Mouse (Mus musculus) lung, postnatal 0 days (tissue): Measurements from ENCODE around the gene Fam89a. TPM values are rescaled to one million over a fixed set of nuclear protein-coding genes. Genes with fewer than 3 reads are reported as not detected.
A peak's percentile ranks its signal among the peaks of the same experiment; 100 is the strongest.

ENCODE experiments used
- ATAC-seq: fragments of 200-750 bp; cut with Nextera tagmentation; 2 replicates; pipeline ENCODE4 v1.8.0; 2017; ENCODE audit warnings: moderate library complexity
- DNase-seq: peaks from one replicate; pipeline ENCODE4 v3.0.0-alpha.2; 2016; ENCODE audit warnings: low spot score
- H3K27ac ChIP-seq: fragments of 300-500 bp; sonication (generic); 2 replicates; pipeline ENCODE4 v1.5.1; 2014; ENCODE audit warnings: antibody characterized with exemption, mild to moderate bottlenecking, low read length, mixed read lengths
- H3K27me3 ChIP-seq: fragments of 300-500 bp; sonication (generic); replicated peaks from 2 replicates; pipeline ENCODE4 v1.6.1; 2014; ENCODE audit warnings: low read length, mixed read lengths; ENCODE audit not compliant: insufficient read depth
- H3K36me3 ChIP-seq: fragments of 300-500 bp; sonication (generic); 2 replicates; pipeline ENCODE4 v1.6.1; 2014; ENCODE audit warnings: low read length, mixed read lengths; ENCODE audit not compliant: insufficient read depth
- H3K4me1 ChIP-seq: fragments of 300-500 bp; sonication (generic); 2 replicates; pipeline ENCODE4 v1.6.1; 2014; ENCODE audit warnings: antibody characterized with exemption, low read depth, low read length, mixed read lengths; ENCODE audit not compliant: insufficient read depth
- H3K4me2 ChIP-seq: fragments of 300-500 bp; sonication (generic); replicated peaks from 2 replicates; pipeline ENCODE4 v1.6.1; 2014; ENCODE audit warnings: low read depth, mild to moderate bottlenecking, low read length, moderate library complexity, mixed read lengths
- H3K4me3 ChIP-seq: fragments of 300-500 bp; sonication (generic); 2 replicates; pipeline ENCODE4 v1.5.1; 2014; ENCODE audit warnings: low read depth, low read length
- H3K9ac ChIP-seq: fragments of 300-500 bp; sonication (generic); replicated peaks from 2 replicates; pipeline ENCODE4 v1.6.1; 2014; ENCODE audit warnings: low read depth, mild to moderate bottlenecking
- H3K9me3 ChIP-seq: fragments of 300-500 bp; sonication (generic); 2 replicates; pipeline ENCODE4 v1.6.1; 2016; ENCODE audit warnings: low read length, mixed read lengths
- CTCF ChIP-seq: IDR thresholded peaks from 2 replicates; pipeline ENCODE4 v1.5.1; 2016; ENCODE audit warnings: antibody characterized with exemption, mild to moderate bottlenecking
- EP300 ChIP-seq: IDR thresholded peaks from 2 replicates; pipeline ENCODE4 v1.6.1; 2016; ENCODE audit warnings: antibody characterized with exemption, mild to moderate bottlenecking, control low read depth
- WGBS: fragments of 180-500 bp; shearing (Covaris S2); extraction: QIAGEN DNeasy Blood & Tissue Kit; methylation state at CpG from one replicate; pipeline ENCODE4 v1.1.7; 2014; 5-methylcytosine and 5-hydroxymethylcytosine counted together
- polyA plus RNA-seq: library from polyadenylated mRNA; unstranded; fragments of >200 nt; fragmentation: Nextera tagmentation; extraction: Ambion mirVana; gene quantifications from 2 replicates; pipeline ENCODE4 v1.2.1, GENCODE M21; 2015

The Fam89a gene
- polyA plus RNA-seq, 1 experiment from 2014 or later, result 3.9 TPM

DNA sequence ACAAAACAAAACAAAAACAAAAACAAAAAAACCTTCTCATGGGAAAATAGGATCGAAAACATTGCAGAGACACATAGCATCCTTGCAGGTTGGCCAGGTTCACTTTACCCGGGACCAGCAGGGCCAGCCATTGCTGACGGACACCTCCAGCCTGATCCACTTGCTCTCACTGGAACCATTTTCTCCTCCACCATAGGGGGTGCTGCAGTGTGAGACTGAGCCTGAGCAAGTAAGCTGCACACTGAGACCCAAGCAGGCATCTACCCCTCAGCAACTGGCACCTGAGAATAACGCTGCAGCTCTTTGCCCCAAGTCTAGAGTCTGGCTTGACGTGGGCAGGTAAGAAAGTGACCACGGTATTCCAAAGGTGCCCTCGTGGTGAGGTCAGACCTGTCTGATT, 31.5 kb downstream of the Fam89a start:
- Histone ChIP-seq H3K27ac (no peak overlapping the region), H3K36me3 (no peaks in the 10 kb centered on the region), H3K9ac (no peak overlapping the region), H3K4me1 (peaks cover 14% of the 10 kb centered on the region; the same call in 1 of the 2 replicates), H3K9me3 (no peaks in the 10 kb centered on the region), H3K4me2 (no peak overlapping the region), H3K27me3 (no peaks in the 10 kb centered on the region), H3K4me3 (no peak overlapping the region)
- ATAC-seq (no peak), DNase-seq (no peak)
- no peak for TF ChIP-seq EP300
- peak; percentile 36 for TF ChIP-seq CTCF
- WGBS, result 77% methylated on average over 7 of the region's 7 CpGs

DNA sequence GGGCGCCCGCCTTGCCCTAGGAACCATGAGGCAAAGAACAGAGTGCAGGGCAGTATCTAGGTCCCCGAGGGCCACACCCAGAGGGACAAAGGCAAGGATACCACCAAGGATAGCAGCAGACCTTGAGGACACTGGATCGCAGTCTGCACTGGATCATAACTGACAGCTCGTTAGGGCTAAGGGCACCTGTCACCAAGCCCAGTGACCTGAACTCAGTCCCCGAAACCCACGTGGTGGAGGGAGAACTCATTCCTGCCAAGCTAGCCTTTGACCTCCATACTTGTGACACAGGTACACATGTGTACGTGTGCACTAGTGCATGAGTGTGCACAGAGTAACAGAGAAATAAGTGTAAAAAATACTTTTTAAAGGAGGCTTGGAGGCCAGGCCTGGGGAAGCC, 35.9 kb downstream of the Fam89a start:
- Histone ChIP-seq H3K4me2 (no peak overlapping the region), H3K27ac (no peak overlapping the region), H3K27me3 (no peaks in the 10 kb centered on the region), H3K9ac (no peak overlapping the region), H3K36me3 (peaks cover 9% of the 10 kb centered on the region; the same call in 1 of the 2 replicates), H3K4me3 (no peak overlapping the region), H3K4me1 (0 out of 2 replicates have a peak, but pooled peaks cover 3% of the 10 kb centered on the region), H3K9me3 (no peaks in the 10 kb centered on the region)
- ATAC-seq (no peak), DNase-seq (no peak)
- WGBS, result 80% methylated on average over 8 of the region's 8 CpGs
- TF ChIP-seq EP300, result no peak
- no peak for TF ChIP-seq CTCF

DNA sequence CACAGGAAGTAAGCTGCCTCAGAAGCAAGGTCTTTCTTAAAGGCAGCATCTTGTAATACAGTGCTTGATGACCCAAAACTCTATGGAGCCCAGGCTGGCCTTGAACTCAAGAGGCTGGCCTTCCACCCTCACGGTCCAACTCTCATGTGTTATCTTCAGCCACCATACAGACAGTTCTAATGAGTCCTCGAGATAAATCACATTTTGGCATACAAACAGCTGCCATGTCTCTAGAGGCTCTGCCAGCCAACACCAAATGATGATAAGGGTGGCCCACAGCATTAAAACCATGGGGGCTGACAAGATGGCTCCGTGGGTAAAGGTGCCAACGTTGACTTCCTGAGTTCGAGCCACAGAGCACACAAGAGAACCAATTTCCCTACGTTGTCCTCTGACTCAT, 38.4 kb downstream of the Fam89a start:
- DNase-seq (no peak), ATAC-seq (no peak)
- Histone ChIP-seq H3K4me3 (no peak overlapping the region), H3K4me2 (no peak overlapping the region), H3K9ac (no peak overlapping the region), H3K27me3 (no peaks in the 10 kb centered on the region), H3K27ac (no peak overlapping the region), H3K36me3 (peaks cover 9% of the 10 kb centered on the region), H3K4me1 (no peaks in the 10 kb centered on the region), H3K9me3 (no peaks in the 10 kb centered on the region)
- 87% methylated on average over 6 of the region's 6 CpGs for WGBS
- TF ChIP-seq EP300, result no peak
- TF ChIP-seq CTCF, result no peak

DNA sequence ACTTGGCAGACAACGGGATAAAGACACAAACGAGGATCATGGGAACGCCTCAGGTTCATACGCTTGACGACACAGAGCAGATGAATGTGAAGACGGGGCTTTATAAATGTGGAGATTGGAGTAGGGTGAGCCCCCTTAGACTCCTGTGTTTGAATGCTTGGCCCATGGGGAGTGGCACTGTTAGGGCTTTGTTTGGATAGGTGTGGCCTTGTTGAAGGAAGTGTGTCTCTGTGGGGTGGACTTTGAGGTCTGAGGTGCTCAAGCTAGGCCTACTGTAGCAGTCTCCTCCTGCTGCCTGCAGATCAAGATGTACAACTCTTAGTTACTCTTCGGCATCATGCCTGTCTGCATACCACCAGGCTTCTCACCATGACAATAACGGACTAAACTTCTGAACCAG, 45.8 kb downstream of the Fam89a start:
- H3K9me3 ChIP-seq, result no peaks in the 10 kb centered on the region
- H3K4me3 ChIP-seq, result no peak overlapping the region
- WGBS, result 97% methylated on average over 8 of the region's 8 CpGs
- H3K27me3 ChIP-seq, result no peaks in the 10 kb centered on the region
- DNase-seq (no peak), ATAC-seq (no peak)
- H3K9ac ChIP-seq, result no peak overlapping the region
- TF ChIP-seq CTCF (no peak), EP300 (no peak)
- no peak overlapping the region for H3K27ac ChIP-seq
- H3K4me1 ChIP-seq, result no peaks in the 10 kb centered on the region
- no peaks in the 10 kb centered on the region; the same call in 1 of the 2 replicates for H3K36me3 ChIP-seq
- no peak overlapping the region for H3K4me2 ChIP-seq

DNA sequence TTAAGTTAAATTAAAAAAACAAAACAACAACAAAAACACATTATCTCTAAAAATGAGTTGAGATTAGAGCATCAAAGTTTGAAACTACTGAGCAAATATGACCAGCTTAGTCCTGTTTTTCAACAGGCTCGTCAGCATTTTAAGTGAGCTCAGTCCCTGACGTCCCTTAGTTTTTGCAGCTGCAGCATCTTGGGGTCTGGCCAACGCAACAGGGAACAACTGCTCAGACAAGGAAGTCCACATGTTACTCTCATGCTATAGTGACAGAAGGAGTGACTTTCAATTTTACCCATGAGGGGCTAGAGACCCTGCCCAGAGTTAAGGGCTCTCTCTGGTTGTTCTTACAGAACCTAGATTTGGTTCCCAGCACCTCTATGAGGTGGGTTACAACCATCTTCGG, 47.3 kb downstream of the Fam89a start:
- TF ChIP-seq EP300 (no peak), CTCF (no peak)
- WGBS, result 79% methylated on average over 4 of the region's 4 CpGs
- Histone ChIP-seq H3K4me3 (no peak overlapping the region), H3K27me3 (no peaks in the 10 kb centered on the region), H3K9me3 (no peaks in the 10 kb centered on the region), H3K4me2 (no peak overlapping the region), H3K27ac (no peak overlapping the region), H3K9ac (no peak overlapping the region), H3K4me1 (no peaks in the 10 kb centered on the region), H3K36me3 (no peaks in the 10 kb centered on the region; the same call in 1 of the 2 replicates)
- ATAC-seq (no peak), DNase-seq (no peak)

DNA sequence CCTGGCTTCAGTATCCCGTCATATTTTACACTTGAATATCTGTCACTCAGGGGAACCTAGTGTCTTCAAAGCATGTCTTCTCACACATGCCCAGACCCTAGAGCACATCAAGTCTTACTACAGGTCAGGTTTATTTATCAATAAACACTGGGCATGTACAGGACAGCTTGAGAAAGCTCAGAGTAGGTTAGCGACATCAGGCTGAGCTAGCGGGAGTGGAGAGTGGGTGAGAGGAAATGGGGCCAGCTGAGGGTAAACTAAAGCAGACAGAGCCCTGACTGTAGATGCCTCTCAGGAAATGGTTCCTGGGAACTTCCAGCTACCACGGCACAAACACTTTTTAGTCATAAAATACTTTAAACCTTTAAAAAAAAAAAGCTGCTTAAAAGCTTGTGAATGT, 48.1 kb downstream of the Fam89a start:
- 39% methylated on average over 4 of the region's 4 CpGs for WGBS
- no peak for TF ChIP-seq EP300
- TF ChIP-seq CTCF, result no peak
- Histone ChIP-seq H3K9me3 (no peaks in the 10 kb centered on the region), H3K9ac (no peak overlapping the region), H3K4me1 (no peaks in the 10 kb centered on the region), H3K27me3 (no peaks in the 10 kb centered on the region), H3K4me2 (no peak overlapping the region), H3K27ac (no peak overlapping the region), H3K4me3 (no peak overlapping the region), H3K36me3 (no peaks in the 10 kb centered on the region)
- ATAC-seq (no peak), DNase-seq (peak; percentile 13)

DNA sequence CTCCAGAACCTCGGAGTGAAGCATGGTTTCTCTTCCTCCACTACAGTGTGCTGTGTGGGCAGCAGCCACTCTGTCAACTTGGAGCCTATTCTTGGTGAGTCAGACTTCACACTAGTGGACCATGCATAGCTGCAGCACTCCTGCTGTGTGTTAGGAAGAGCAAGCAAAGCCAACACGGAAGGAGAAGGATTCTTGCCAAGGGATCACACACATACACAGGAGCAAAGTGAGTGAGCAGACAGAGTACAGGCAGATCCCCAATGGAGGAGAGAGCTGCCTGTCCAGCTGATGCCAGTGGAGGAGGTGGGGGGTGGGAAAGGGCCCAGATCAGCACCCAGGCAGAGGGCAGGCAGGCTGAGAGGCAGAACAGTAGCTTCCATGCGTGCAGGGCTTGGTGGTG, 49.4 kb downstream of the Fam89a start:
- WGBS, result 76% methylated on average over 3 of the region's 3 CpGs
- no peak for ATAC-seq

More for the DNA sequence above, 49.4 kb downstream of the Fam89a start:
- H3K4me2 ChIP-seq, result no peak overlapping the region
- no peak overlapping the region for H3K9ac ChIP-seq
- DNase-seq, result no peak
- no peak overlapping the region for H3K4me3 ChIP-seq
- TF ChIP-seq CTCF (no peak), EP300 (no peak)
- no peaks in the 10 kb centered on the region for H3K9me3 ChIP-seq
- no peaks in the 10 kb centered on the region for H3K27me3 ChIP-seq
- H3K27ac ChIP-seq, result no peak overlapping the region
- no peaks in the 10 kb centered on the region for H3K4me1 ChIP-seq
- no peaks in the 10 kb centered on the region for H3K36me3 ChIP-seq
